Mouse (Mus musculus) heart, adult 2 months (tissue): Measurements from ENCODE around the gene Rgs3.

Source experiments
- CTCF ChIP-seq: fragments of 200-600 bp; IDR thresholded peaks from 2 replicates; pipeline ENCODE4 v1.8.1; 2022; ENCODE audit warnings: antibody characterized with exemption, mild to moderate bottlenecking, moderate library complexity
- EP300 ChIP-seq: fragments of 200-500 bp; IDR thresholded peaks from 2 replicates; pipeline ENCODE4 v1.6.1; 2011; ENCODE audit warnings: low read depth, low read length, control low read depth; ENCODE audit not compliant: insufficient read depth
- POLR2A ChIP-seq: fragments of 200-500 bp; IDR thresholded peaks from 2 replicates; pipeline ENCODE4 v1.6.1; 2011; ENCODE audit warnings: mild to moderate bottlenecking, low read depth, low read length, control low read depth; ENCODE audit not compliant: insufficient read depth

DNA sequence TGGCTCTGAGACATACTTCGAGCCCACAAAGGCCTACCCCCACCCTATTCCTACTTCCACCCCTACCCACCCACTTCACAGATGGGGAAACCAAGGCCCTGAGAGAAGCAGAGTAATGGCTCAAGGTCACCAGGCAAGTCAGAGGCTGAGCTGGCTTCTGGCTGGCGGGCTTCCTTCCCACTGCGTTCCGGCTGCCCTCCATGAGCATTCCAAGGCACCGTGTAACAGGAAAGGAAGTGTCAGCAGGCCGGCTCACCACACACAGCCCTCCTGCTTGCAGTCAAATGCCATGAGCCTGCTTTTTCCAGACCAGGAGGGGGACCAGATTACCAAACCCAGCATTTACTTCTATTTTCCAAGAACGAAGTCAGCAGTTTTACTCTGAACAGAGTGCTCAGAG lies 172.4 kb downstream of the Rgs3 start:
- TF ChIP-seq CTCF (no peak), POLR2A (no peak), EP300 (no peak)
